Mouse (Mus musculus): ENCODE data around the gene Zc3h13. TPM values are rescaled to one million over a fixed set of nuclear protein-coding genes. Genes with fewer than 3 reads are reported as not detected.
A peak's percentile ranks its signal among the peaks of the same experiment; 100 is the strongest.

The Zc3h13 gene
- 10 to 100 TPM; 25.2 to 29.2 TPM for total RNA-seq (2021)
- long read RNA-seq, experiment 1, full-length matches to known transcripts: 1 of 7 reads
- long read RNA-seq, experiment 1, partial matches to known transcripts: 1 of 7 reads
- long read RNA-seq, experiment 1, other reads (novel, unspliced or antisense): 5 of 7 reads
- long read RNA-seq, experiment 2, full-length matches to known transcripts: 1 of 4 reads
- long read RNA-seq, experiment 2, partial matches to known transcripts: 1 of 4 reads
- long read RNA-seq, experiment 2, other reads (novel, unspliced or antisense): 2 of 4 reads

DNA sequence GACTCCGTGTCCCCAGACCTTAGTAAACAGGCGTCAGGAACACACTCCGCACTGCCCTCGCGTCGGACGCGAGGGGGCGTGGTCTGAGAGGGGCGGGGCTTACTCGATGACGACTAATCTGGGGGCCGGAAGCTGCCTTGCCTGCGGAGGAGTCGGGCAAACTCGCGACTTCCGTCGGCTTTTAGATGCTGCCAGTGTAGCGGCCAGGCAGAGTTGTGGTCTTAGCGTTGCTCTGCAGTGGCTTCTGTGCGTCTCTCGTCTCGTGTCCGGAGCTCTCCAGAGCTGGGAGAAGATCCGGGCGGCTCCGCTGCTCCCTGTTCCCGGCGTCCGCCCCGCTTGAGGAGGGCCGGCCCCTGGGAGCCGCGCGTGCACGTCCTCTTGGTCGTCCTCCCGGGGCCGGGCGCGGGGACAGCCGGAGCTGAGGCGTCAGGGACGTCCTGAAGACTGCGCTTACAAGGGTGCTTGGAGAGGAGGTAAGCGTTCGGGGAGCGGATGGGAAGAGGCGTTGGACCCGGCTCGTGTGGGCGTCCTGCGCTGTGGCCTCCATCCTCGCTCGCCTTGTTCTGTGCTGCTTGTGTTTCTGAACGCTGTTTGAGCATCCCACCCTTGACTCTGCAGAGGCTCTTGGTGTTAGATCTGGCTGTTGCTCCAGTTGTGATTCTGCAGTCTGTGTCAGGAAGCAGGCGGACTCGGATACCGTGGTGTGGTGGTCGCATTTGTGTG, at the start of gene Zc3h13:
TSS of gene Zc3h13 (plus strand) at position 181 of the 723 bp plus-strand sequence.
- intact Hi-C loops (cut with DNase I): no loop called here
- DNase-seq: peak; percentile 97 to 99

DNA sequence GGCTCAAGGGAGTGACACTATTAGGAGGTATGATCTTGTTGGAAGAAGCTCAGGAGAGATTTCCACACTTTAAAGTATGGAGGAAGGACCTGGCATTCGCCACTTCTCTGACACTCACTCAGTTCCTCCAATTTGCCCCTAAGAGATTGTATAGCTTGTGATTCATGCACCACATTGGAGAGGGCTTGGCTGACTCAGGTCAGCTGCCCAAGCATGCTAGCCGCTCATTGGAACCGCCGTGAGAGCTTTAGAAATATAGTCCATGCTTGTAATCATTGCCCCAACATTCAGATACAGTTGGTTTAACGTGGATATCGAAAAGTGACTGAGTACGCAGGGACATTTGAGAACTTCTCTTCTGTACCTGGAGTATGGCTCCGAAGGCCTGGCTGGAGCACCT, 48.6 kb upstream of the Zc3h13 start:
- intact Hi-C loops (cut with DNase I): no loop called here
- no peak for DNase-seq

DNA sequence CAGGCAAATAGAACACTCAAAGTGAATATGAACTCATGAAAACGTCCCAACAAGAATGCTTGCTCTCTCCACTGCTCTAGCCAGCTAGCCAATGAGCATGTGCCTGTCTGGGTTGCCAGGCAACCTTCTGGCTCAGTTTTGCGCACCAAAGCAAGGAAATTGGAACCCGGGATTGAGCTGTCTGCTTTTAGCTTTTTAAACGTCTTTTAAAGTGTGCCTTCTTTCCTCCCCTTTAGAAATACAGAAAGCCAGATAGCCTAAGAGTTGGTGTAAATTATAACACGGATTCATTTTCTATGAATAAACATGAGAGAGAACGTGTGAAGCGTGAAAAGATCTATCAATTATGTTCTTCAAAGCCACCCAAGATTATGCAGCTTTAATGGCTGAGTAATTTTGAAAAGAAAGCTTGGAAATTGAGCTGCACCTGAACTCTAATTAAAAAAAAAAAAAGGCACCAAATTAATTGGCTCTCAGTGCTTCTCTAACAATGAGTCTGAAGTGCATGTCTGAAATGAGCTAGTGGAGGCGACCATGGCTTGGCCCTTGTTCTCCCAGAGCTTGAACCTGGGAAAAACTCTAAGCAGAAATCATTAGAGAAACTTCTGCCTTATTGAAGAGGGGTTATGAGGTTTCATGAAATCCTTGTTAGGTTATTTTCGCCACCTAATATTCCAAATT, 48.1 kb upstream of the Zc3h13 start:
- intact Hi-C loops (cut with DNase I): no loop called here
- DNase-seq: no peak

DNA sequence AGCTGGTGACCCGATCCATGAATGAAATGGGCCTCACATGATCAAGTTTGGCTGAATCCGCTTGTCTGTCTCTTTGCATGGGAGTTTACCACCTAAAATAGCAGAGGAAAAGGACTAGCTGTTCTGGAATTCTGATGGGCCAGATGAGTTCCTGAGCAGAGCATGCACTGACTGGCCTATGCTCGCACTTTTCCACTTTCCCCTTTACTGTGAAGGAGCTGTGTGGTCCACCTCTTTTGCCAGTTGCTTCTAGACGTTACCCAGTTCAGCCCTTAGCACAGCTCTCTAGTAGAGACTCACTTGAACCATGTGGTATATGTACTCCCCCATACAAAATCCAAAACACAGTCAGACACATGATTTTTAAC, 47.6 kb upstream of the Zc3h13 start:
- intact Hi-C loops (cut with DNase I): no loop called here
- no peak for DNase-seq

DNA sequence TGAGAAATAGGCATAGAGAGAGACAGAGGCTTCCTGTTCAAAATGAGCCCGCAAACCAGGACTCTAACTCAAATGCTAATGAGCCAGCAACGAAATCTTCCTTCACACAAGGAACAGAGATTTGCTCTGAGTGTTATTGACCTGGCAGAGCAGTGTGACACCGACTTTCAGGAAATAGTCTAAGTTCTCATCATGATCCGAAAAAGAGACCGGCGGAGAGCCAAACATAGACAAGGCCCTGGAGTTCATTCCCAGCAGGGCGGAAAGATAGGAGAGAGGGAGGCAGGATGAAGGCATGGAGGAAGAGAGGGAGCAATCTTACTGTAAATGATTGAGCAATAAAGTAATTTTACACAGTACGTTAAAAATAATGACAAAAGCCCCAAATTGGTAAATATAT, 47.1 kb upstream of the Zc3h13 start:
- no peak for DNase-seq
- intact Hi-C loops (cut with DNase I): no loop called here

DNA sequence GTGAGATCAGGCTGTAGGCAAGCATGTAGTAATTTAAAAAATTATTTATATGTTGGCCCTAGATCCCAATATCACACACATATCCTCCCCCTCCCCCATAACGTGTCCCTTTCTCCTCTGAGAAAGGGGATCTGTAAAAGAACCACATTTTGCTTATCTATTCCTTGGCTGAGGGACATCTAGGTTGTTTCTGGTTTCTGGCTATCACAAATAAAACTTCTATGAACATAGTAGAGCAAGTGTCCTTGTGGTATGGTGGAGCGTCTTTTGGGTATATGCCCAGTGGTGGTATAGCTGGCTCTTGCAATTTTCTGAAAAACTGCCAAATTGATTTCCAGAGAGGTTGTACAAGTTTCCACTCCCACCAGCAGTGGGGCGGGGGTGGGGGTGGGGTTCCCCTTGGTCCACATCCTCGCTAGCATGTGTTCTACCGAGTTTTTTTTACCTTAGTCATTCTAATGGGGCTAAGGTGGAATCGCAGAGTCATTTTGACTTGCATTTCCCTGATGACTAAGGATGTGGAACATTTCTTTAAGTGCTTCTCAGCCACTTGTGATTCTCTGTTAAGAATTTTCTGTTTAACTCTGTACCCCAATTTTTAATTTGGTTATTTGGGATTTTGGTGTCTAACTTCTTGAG, 46.0 kb upstream of the Zc3h13 start:
- DNase-seq: no peak
- intact Hi-C loops (cut with DNase I): no loop called here

DNA sequence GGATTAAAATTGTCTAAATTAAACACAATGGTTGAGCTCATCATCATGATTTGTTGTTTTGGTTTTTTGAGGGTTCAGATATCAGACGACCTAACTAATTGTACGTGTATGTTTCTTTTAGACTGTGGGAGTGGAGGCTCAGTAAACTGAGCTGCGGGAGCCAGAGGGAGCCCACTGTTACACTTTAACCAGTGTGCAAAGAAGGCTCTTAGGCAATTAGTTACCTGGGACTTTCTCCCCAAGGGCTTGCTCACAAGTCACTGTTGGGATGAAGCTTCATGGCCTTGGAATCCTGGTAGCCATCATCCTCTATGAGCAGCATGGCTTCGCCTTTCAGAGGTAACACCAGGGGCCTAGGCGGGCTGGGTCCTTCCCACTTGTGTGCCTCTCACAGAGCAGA, 42.1 kb upstream of the Zc3h13 start, which contains the start of gene Cpb2:
TSS of gene Cpb2 (plus strand) at position 201 of the 400 bp plus-strand sequence.
- DNase-seq: no peak
- intact Hi-C loops (cut with DNase I): no loop called here

DNA sequence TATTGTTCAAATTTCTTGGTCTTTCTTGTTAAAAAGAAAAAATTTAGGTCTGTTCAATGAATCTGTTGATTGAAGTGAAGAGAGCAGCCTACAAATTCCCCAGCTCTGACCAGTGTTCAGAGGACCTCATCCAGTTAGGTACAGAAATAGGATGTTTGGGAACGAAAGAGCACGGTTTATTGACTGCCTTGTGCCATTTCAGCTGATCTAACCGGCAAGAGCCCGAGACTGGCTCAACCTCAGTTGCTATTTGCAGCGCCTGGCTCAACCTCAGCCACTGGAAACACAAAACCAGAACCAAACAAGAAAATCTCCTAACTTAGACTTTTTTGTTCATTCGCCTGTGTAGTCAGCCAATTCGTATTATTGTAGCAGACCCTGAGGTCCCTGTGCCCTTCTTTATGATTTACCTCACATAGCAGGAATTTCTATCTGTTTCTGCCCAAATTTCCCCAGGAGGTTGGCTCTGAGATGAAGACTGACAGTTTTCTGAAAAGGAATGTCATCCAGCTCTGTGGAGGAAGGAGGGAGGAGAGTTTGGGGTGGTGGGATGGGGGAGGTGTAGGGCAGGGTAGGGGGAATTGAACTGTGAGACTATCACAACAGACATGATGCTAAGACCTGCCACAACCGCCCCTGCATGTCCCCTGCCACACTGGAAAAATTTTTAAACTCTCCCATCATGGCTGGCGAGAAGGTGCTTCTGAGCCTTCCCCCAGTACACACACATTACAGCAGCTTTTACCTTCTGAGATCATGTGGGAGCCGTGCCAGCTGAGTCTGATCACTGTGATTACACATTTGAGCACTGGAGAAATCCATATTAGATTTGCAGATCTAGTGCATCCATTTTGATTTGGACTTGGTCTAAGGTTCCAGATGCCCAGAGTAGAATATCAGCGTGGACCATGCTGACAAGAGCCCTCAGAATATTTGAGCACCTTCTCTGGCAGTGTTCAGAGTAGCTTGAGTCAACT, 37.9 kb upstream of the Zc3h13 start:
- intact Hi-C loops (cut with DNase I): no loop called here
- no peak for DNase-seq

DNA sequence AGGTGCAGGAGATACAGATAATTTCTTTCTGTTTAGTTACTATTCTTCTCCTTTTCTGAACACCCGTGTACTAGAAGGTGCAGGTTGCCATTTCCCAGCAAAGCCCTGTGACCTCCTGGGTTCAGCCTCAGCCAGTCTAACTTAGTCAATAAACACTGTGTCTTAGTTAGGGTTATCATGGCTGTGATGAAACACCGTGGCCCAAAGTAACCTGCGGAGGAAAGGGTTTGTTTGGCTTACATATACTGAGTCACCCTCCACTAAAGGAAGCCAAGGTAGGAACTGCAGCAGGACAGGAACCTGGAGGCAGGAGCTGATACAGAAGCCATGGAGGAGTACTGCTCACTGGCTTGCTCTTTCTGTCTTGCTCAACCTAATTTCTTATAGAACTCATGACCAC, 33.7 kb upstream of the Zc3h13 start:
- DNase-seq: no peak
- intact Hi-C loops (cut with DNase I): no loop called here

DNA sequence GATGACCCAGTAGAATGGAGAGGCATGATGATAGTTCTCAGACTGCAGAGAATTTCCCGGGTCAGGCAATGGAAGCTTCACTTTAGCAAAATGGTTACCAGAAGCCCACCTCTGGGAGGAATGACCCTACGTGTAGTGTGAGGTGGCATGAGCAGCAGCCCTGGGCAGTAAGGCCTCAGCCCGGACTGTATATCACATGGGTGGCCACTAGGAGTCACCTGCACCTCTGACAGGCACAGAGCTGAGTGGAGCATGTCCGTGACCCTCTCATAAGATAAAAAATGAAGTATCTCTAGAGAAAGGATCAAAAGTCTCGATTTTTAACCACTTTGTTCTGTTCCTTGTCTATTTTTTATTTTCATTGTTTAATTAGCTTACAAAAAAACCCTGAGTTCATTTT, 27.7 kb upstream of the Zc3h13 start:
- peak in 1 of 2 experiments; percentile 19 for DNase-seq

DNA sequence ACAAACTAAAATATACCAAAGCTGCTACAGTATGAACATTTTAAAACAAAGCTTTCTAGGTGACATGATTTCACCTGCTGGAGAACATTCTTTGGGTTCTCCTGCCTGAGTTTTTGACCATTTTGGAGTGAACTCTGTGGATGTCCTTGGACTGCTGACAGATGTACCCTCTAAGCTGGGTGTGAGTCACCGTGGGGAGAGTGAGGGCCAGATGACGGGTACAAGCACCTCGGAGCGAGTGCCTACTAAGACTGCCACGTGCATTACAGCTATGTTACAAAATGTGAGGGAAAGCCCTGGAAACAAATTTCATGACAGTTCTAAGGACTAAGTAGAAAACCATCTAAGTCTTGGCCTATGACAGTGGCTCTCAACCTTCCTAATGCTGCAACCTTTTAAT, 14.6 kb upstream of the Zc3h13 start:
- intact Hi-C loops (cut with DNase I): no loop called here
- no peak for DNase-seq

More for the DNA sequence above, 27.7 kb upstream of the Zc3h13 start:
- intact Hi-C loops (cut with DNase I): no loop called here

DNA sequence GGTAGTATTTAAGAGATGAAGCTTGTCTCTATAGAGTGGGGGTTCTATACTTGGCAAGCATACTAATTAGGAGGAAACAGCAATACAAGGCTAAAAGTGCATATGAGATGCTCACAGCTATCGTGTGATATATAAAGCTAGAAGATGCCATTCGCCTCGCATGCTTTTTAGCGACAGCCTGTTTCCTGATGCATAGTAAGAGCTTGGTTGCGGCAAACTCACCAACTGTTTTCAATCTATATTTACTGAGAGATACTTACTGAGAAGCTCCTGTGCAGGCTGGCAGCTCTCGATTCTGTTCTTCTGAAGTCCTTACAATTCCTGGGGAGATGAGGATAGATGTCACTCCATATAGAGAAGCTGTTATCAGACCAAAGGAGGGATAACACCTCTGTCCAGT, 4.5 kb upstream of the Zc3h13 start:
- intact Hi-C loops (cut with DNase I): no loop called here
- DNase-seq: no peak

DNA sequence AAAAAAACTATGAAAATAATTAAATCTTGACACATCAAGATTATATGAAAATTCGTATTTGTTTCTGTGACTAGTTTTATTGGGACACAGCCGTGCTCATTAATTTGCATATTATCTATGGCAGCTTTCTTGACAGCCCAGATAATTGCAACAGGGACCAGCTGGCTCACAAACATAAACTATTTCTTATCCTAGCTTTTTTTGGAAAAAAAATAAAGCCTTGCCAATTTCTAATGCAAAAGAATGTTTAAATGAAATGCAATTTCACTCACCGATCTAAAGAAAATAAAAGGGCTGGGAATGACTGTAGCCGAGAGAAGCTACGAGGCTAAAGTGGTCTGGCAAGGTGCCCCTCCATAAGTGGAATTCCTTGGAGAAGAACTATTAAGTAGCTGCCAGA, 3.8 kb upstream of the Zc3h13 start:
- intact Hi-C loops (cut with DNase I): no loop called here
- peak in 1 of 2 experiments; percentile 9 for DNase-seq

DNA sequence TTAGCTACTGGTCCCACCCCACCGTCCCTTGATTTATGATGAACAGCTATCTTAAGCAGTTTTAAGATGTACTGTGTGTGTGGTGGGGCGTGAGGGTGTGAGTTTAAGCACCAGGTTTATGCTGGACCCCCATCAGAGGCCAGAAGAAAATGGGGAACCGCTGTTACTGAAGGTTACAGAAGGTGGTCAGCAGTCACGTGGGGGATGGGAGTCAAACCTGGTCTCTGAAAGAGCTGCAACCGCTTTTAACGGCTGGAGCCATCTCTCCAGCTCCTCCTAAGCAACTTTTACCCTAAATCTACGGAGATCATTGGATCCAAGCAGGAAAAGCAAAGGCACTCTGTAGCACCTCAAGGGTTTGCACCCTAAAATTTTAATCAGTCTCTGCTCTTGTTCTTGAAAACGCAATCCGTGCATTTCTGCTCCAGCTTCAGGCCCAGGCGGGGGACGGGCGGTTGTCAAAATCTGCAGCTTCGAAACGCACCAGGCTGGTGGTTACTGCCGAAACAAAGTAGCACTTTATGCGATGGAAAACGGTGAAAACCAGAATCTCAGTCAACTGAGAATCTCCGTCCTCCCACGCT, 472 bp upstream of the Zc3h13 start:
- intact Hi-C loops (cut with DNase I): no loop called here
- DNase-seq: peak in 1 of 2 experiments; percentile 14

DNA sequence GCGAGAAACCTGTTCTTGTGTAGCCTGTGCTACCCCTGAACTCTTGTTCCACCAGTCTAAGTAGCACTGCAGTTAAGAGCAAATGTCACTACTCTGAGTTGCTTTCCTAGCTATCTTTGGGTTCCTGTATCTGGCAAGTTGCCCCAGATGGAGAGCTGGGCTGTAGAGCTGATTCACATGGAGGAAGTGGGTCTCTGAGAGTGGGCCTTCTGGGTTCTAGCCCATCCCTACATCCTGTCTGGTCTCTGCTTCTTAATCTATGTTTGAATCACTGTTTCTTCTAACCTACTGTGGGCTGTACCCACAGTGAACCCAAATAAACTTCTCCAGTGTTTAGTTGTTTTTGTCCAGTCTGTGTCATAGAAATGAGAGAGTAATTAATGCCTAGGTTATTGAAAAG, 16.9 kb downstream of the Zc3h13 start:
- intact Hi-C loops (cut with DNase I): no loop called here
- no peak for DNase-seq

DNA sequence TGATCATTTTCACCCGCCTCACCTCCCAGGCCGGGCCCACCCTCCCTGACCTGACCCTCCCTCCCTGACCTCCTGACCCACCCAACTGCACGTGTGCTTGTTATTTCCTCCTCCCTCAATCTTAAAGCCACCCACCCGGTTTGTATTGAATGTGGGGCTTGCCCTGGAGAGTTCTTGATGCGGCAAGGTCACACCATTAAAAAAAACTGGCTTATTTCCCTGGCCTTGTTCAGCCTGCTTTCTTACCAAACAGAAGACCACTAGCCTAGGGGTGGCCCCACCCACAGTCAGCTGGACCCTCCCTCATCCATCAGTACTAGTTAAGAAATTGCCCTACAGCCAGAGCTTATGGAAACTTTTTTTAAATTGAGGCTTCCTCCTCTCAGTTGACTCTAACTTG, 19.6 kb downstream of the Zc3h13 start:
- intact Hi-C loops (cut with DNase I): no loop called here

DNA sequence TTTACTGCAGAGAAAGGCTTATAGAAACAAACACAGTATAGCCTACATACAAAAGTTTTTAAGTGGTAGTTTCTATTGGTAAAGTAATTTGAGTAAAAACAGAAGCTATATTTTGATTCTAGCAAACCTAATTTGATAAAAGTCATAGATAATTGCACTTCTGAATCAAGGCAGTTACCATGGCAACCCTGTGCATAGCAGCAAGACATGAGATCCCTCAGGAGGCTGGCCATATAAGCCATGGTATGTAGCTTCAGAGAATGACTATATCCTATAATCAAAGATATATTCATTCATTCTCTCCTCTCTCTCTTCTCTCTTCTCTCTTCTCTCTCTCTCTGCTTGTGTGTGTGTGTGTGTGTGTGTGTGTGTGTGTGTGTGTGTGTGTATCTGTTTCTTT, 23.7 kb downstream of the Zc3h13 start:
- intact Hi-C loops (cut with DNase I): no loop called here
- DNase-seq: no peak

More for the DNA sequence above, 19.6 kb downstream of the Zc3h13 start:
- DNase-seq: no peak

DNA sequence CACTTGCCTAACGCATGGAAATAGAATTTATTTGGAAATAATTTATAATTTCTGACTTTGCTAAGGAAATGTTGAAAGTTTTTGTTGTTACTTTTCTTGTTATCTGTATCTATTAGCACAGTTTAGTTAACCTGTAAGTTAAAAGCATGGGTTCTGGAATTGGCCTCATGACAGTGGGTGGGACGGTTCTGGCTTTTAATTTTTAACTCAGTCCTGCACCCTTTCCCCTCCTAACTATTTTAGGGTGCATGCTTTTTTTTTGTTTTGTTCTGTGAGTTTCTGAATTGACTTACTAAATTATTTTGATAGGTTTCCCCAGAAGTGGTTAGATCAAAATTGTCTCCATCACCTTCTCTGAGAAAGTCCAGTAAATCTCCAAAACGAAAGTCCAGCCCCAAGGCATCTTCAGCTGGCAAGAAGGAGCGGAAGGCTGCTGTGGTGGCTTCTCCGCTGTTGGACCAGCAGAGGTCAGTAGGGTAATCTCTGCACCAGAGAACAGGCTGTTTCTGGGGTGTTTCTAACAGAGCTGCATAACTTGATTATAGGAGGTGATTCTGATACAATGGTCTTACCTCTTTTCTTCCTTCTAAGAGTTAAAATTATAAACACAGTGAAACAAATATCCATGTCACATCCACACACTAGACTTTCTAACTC, 25.3 kb downstream of the Zc3h13 start:
- no peak for DNase-seq

DNA sequence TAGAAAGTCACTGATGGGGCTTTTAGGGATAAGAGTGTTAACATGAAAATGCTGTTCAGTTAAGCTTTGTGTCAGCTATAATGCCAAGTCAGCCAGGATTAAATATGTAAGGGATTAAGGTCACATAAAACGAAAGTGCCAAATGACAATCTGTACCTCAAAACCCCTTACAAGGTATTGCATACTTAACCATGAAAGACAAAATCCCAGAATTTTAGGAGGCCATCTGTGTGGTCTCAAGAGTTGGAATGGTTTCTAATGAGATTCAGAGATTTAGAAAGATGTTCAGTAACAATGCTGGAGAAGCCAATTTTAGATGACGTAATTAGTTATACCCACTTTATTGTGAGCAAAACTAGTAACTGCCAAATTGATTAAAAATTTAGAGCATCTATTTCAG, 30.3 kb downstream of the Zc3h13 start:
- intact Hi-C loops (cut with DNase I): no loop called here
- DNase-seq: no peak

More for the DNA sequence above, 25.3 kb downstream of the Zc3h13 start:
- intact Hi-C loops (cut with DNase I): no loop called here

All from heart, postnatal 14 days (tissue).